Mouse (Mus musculus): ENCODE data around the gene Fzd5. TPM values are rescaled to one million over a fixed set of nuclear protein-coding genes. Genes with fewer than 3 reads are reported as not detected.

Gene Fzd5
- polyA plus RNA-seq, 1 experiment from 2014 or later: 0.99 TPM

DNA sequence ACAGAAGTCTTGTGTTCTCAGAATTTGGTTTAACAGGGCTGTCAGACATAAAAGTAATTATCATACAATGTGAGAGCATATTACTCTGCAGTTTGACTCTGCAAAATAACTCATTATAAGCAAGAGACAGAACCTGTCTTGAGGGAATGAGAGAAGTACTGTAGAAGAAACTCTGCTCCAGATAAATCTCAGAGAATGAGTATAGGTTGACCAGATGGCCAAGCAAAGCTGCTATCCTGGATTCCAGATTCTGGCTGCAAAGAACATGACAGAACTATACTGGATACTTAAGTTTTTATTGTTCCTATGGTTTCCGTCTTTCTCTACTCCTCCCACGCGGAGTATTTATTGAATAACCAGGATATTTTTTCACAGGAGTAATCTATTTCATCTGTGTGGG is 54.5 kb downstream of the Fzd5 start:
- H3K36me3 ChIP-seq (replicated peaks; ENCODE audit: insufficient read depth, low read length): no peaks in the 10 kb centered on the region
- WGBS (ENCODE audit: insufficient replicate concordance): 93% methylated on average over 3 of the region's 3 CpGs
- no peak overlapping the region for H3K9ac ChIP-seq (replicated peaks)
- H3K9me3 ChIP-seq (ENCODE audit: low read length): no peaks in the 10 kb centered on the region
- H3K4me3 ChIP-seq (ENCODE audit: low read depth, low read length): no peak overlapping the region
- no peak for TF ChIP-seq EP300 (IDR thresholded peaks at IDR 0.05; ENCODE audit: low read depth)
- no peak for TF ChIP-seq CTCF (IDR thresholded peaks at IDR 0.05; ENCODE audit: low read depth)
- H3K27me3 ChIP-seq (ENCODE audit: insufficient read depth, low read length): no peaks in the 10 kb centered on the region
- no peak overlapping the region for H3K27ac ChIP-seq (ENCODE audit: low read depth)
- H3K4me2 ChIP-seq (ENCODE audit: low read depth, low read length): no peak overlapping the region
- no peaks in the 10 kb centered on the region for H3K4me1 ChIP-seq (ENCODE audit: insufficient read depth)
- DNase-seq (no peak), ATAC-seq (no peak)

DNA sequence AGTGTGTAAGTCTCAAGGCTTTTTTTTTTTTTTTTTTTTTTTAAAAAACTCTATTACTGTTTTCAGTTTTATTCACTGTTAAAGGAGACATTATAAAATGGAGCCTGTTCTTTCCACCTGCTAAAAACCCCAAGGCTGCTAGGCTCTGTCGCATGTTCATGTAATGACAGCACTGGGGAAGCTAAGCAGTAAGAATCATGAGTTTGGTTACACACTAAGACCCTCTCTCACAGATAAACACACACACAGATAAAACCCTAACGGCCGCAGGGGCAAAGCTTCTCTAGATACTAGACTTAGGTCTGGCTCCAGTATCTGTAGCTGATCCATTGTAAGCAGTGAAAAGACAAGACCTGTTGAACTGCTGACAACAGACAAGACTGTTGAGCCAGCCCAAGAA is 56.1 kb downstream of the Fzd5 start:
- no peaks in the 10 kb centered on the region for H3K4me1 ChIP-seq (ENCODE audit: insufficient read depth)
- no peaks in the 10 kb centered on the region for H3K36me3 ChIP-seq (replicated peaks; ENCODE audit: insufficient read depth, low read length)
- H3K27ac ChIP-seq (ENCODE audit: low read depth): no peak overlapping the region
- no peaks in the 10 kb centered on the region for H3K9me3 ChIP-seq (ENCODE audit: low read length)
- no peaks in the 10 kb centered on the region for H3K27me3 ChIP-seq (ENCODE audit: insufficient read depth, low read length)
- whole genome bisulfite sequencing (ENCODE audit: insufficient replicate concordance): 53% methylated on average over 3 of the region's 3 CpGs
- H3K4me2 ChIP-seq (ENCODE audit: low read depth, low read length): no peak overlapping the region
- ATAC-seq (no peak), DNase-seq (no peak)
- H3K9ac ChIP-seq (replicated peaks): no peak overlapping the region
- TF ChIP-seq EP300 (IDR thresholded peaks at IDR 0.05; ENCODE audit: low read depth): no peak
- no peak overlapping the region for H3K4me3 ChIP-seq (ENCODE audit: low read depth, low read length)

Other genes starting within 250 kb of the Fzd5 start
- gene Creb1, start 205.1 kb downstream of the Fzd5 start, polyA plus RNA-seq (2015; fragmentation: Nextera tagmentation; extraction: Ambion mirVana): 5.2 and 5.9 TPM in 2 replicates
- 6.7 and 7.4 TPM in 2 replicates for gene Mettl21a, start 120.5 kb downstream of the Fzd5 start, polyA plus RNA-seq (2015; fragmentation: Nextera tagmentation; extraction: Ambion mirVana)
- gene Ccnyl1, start 47.3 kb downstream of the Fzd5 start, polyA plus RNA-seq (2015; fragmentation: Nextera tagmentation; extraction: Ambion mirVana): 0.89 and 1.3 TPM in 2 replicates
- 1.1 and 1.4 TPM in 2 replicates for gene Plekhm3, start 219.1 kb upstream of the Fzd5 start, polyA plus RNA-seq (2015; fragmentation: Nextera tagmentation; extraction: Ambion mirVana)

All from liver, postnatal 0 days (tissue).